Mouse (Mus musculus) stomach, postnatal 0 days (tissue): ENCODE measurements around the gene Khdrbs1.

Experiments
- CTCF ChIP-seq: IDR thresholded peaks from 2 replicates; pipeline ENCODE4 v1.5.1; 2016; ENCODE audit warnings: antibody characterized with exemption, low read depth, mild to moderate bottlenecking, moderate library complexity
- EP300 ChIP-seq: optimal IDR thresholded peaks from 2 replicates; pipeline ENCODE3; 2016; ENCODE audit warnings: antibody characterized with exemption

DNA sequence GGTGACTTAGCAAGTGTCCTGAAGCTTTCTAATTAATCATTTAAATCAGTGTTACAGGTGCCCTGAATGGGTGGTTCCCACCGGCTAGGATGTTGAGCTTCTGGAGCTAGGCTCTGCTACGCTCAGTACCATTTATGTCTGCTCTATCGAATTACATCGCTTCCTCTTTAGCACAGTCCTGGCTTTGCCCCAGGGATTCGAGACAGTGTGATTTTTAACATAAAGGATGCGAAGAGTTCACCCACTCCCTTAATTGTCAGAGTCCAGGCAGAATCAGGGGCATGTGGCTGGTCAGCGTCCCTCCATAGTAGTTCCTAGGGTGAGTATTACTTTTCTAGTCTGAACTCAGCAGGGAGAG lies 29.2 kb upstream of the Khdrbs1 start:
- TF ChIP-seq CTCF = no peak
- no peak for TF ChIP-seq EP300
